Mouse (Mus musculus) forebrain, embryonic 11.5 days (tissue): ENCODE measurements around the gene Helq. TPM values are rescaled to one million over a fixed set of nuclear protein-coding genes. Genes with fewer than 3 reads are reported as not detected.
A peak's percentile ranks its signal among the peaks of the same experiment; 100 is the strongest.

Source experiments
- ATAC-seq: fragments of 200-750 bp; cut with Nextera tagmentation; replicated peaks from 2 replicates; pipeline ENCODE4 v1.8.0; 2017; ENCODE audit warnings: moderate TSS enrichment; ENCODE audit not compliant: low FRiP score
- DNase-seq: peaks from one replicate; pipeline ENCODE4 v3.0.0-alpha.2; 2017; ENCODE audit warnings: low spot score
- H3K27ac ChIP-seq: fragments of 300-500 bp; sonication (generic); 2 replicates; pipeline ENCODE4 v1.5.1; 2014; ENCODE audit warnings: low read depth, low read length
- H3K27me3 ChIP-seq: fragments of 300-500 bp; sonication (generic); 2 replicates; pipeline ENCODE4 v1.6.1; 2014; ENCODE audit warnings: mild to moderate bottlenecking, low read length, mixed read lengths; ENCODE audit not compliant: control insufficient read depth, insufficient read depth
- H3K36me3 ChIP-seq: fragments of 300-500 bp; sonication (generic); 2 replicates; pipeline ENCODE4 v1.6.1; 2014; ENCODE audit warnings: mild to moderate bottlenecking, low read length, moderate library complexity, mixed read lengths; ENCODE audit not compliant: control insufficient read depth, insufficient read depth
- H3K4me1 ChIP-seq: fragments of 300-500 bp; sonication (generic); replicated peaks from 2 replicates; pipeline ENCODE4 v1.6.1; 2014; ENCODE audit warnings: low read length, mixed read lengths; ENCODE audit not compliant: control insufficient read depth, insufficient read depth
- H3K4me2 ChIP-seq: fragments of 300-500 bp; sonication (generic); 2 replicates; pipeline ENCODE4 v1.6.1; 2014; ENCODE audit warnings: low read depth, mild to moderate bottlenecking, low read length, moderate library complexity, mixed read lengths; ENCODE audit not compliant: severe bottlenecking
- H3K4me3 ChIP-seq: fragments of 300-500 bp; sonication (generic); 2 replicates; pipeline ENCODE4 v1.5.1; 2014; ENCODE audit warnings: low read depth, low read length
- H3K9ac ChIP-seq: fragments of 300-500 bp; sonication (generic); 2 replicates; pipeline ENCODE4 v1.6.1; 2014; ENCODE audit warnings: low read length
- H3K9me3 ChIP-seq: fragments of 300-500 bp; sonication (generic); 2 replicates; pipeline ENCODE4 v1.6.1; 2016; ENCODE audit warnings: low read length, mixed read lengths; ENCODE audit not compliant: control insufficient read depth
- WGBS: fragments of 180-500 bp; shearing (Covaris S2); extraction: QIAGEN DNeasy Blood & Tissue Kit; methylation state at CpG from one replicate; pipeline ENCODE4 v1.1.7; 2014; 5-methylcytosine and 5-hydroxymethylcytosine counted together
- polyA plus RNA-seq: library from polyadenylated mRNA; unstranded; fragments of >200 nt; fragmentation: Nextera tagmentation; extraction: Ambion mirVana; gene quantifications from 2 replicates; pipeline ENCODE4 v1.2.1, GENCODE M21; 2014

Helq gene
- polyA plus RNA-seq, 1 experiment from 2014 or later = 34.8 TPM

GRCm38 (mm10) chr5:100771575-100771974 lies 26.8 kb downstream of the Helq start:
- H3K36me3 ChIP-seq = peaks cover 9% of the 10 kb centered on the region; the same call in 1 of the 2 replicates

DNA sequence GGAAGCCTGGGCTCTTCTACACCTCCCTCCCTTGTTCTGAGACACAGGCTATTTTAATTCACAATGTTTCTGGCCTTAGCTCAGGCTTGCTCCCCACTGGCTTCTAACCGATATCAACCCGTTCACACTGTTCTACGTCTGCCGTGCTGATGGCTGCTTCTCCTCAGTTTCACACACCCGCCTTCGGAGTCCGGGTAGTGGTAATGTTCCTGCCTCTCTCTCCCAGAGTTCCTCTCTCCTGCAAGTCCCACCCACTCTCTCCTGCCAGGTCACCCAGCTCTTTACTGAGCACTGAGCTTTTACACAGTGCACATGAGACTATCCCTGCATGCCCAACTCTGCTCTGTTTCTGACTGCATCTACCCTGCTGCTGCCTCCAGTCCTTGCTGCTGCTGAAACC lies 32.4 kb downstream of the Helq start:
- ATAC-seq = no peak
- H3K4me1 ChIP-seq = no peaks in the 10 kb centered on the region
- no peaks in the 10 kb centered on the region for H3K9me3 ChIP-seq
- no peak for DNase-seq
- H3K4me3 ChIP-seq = no peak overlapping the region
- no peak overlapping the region for H3K27ac ChIP-seq
- 92% methylated on average over 7 of the region's 7 CpGs for WGBS
- H3K27me3 ChIP-seq = no peaks in the 10 kb centered on the region
- no peak overlapping the region for H3K4me2 ChIP-seq
- peaks cover 5% of the 10 kb centered on the region for H3K36me3 ChIP-seq
- no peak overlapping the region for H3K9ac ChIP-seq

More at GRCm38 (mm10) chr5:100771575-100771974, 26.8 kb downstream of the Helq start:
- 96% methylated on average over 4 of the region's 4 CpGs for WGBS
- Histone ChIP-seq H3K4me3 (no peak overlapping the region), H3K27me3 (no peaks in the 10 kb centered on the region), H3K4me2 (no peak overlapping the region), H3K9me3 (no peaks in the 10 kb centered on the region), H3K9ac (no peak overlapping the region), H3K27ac (no peak overlapping the region), H3K4me1 (no peaks in the 10 kb centered on the region)
- DNase-seq = no peak
- no peak for ATAC-seq

DNA sequence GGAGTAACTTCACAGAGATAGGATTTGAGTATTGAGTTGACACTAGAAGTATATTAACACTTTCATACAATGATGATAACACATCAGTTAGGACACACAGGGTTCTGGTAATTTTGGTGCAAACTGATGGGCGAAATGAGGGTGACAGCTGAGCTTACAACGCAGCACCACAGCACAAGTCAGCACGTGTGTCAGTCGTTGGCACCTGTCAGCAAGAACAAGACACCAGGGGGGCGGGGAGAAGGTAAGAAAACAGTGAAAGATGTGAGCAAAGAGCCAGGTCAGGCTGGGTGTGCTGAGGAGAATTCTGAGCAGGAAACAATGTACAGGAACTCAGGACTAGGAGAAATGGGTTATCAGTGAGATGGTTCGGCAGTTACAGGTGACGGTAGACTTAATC lies 36.7 kb downstream of the Helq start:
- no peak for ATAC-seq
- Histone ChIP-seq H3K9ac (no peak overlapping the region), H3K4me1 (no peaks in the 10 kb centered on the region), H3K27me3 (no peaks in the 10 kb centered on the region), H3K27ac (no peak overlapping the region), H3K4me3 (no peak overlapping the region), H3K36me3 (no peaks in the 10 kb centered on the region; the same call in none of the 2 replicates), H3K4me2 (no peak overlapping the region), H3K9me3 (no peaks in the 10 kb centered on the region)
- 90% methylated on average over 7 of the region's 7 CpGs for WGBS
- DNase-seq = no peak

DNA sequence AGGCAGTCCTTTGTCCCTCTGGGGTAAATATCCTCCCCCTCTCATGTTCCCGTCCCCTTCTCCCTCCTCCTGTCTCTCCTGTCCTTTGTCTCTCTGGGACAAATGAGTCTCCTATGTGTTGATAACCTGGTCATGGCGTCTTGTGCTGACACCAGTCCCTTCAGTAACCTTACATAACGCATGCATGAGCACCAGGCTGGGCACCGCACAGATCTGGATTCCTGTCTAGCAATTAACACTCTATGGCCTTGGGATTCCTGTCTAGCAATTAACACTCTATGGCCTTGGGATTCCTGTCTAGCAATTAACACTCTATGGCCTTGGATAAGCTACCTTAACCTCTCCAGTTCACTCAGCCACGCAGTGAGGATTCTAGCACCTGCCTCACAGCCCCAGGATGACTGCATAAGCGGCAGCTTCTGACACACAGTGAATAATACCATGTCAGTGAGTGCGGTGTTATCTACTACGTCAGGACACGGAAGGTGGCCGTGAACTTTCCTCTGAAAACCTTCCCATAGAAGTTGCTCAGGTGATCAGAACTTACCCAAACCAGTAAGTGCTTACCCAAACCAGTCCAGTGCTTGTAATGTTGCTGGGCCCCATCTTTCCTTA lies 38.2 kb downstream of the Helq start:
- no peaks in the 10 kb centered on the region for H3K4me1 ChIP-seq
- H3K27me3 ChIP-seq = no peaks in the 10 kb centered on the region
- H3K27ac ChIP-seq = peak overlapping the region; percentile 18; the same call in 1 of the 2 replicates
- ATAC-seq (peak; percentile 60; the same call in 1 of the 2 replicates), DNase-seq (no peak)
- 87% methylated on average over 10 of the region's 10 CpGs for WGBS
- H3K9me3 ChIP-seq = no peaks in the 10 kb centered on the region
- H3K4me2 ChIP-seq = no peak overlapping the region
- no peak overlapping the region for H3K9ac ChIP-seq
- no peak overlapping the region for H3K4me3 ChIP-seq
- H3K36me3 ChIP-seq = no peaks in the 10 kb centered on the region; the same call in none of the 2 replicates

DNA sequence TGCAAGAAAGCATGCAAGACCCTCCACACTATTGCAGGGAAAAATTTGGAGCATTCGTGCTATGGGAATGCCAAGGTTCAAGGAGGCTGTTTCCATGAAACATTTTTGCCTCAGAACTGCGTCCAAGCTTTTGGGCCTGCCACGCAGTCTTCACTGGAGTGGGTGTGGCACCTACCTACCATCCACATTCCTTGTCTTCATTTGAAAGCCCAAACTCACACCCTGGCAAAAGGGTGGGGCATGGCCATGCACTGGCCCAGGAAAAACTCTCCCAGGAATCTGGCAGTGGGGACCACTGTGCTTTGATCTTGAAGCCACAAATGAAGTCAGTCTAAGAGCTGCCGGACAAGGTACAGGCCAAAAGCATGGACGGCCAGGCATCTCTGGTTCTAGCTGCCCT lies 40.3 kb downstream of the Helq start:
- H3K4me2 ChIP-seq = no peak overlapping the region
- H3K36me3 ChIP-seq = no peaks in the 10 kb centered on the region; the same call in 1 of the 2 replicates
- WGBS = 95% methylated on average over 5 of the region's 5 CpGs
- no peak overlapping the region for H3K9ac ChIP-seq
- H3K27me3 ChIP-seq = no peaks in the 10 kb centered on the region
- no peak overlapping the region for H3K27ac ChIP-seq
- H3K4me3 ChIP-seq = no peak overlapping the region
- DNase-seq (no peak), ATAC-seq (no peak)
- no peaks in the 10 kb centered on the region for H3K9me3 ChIP-seq
- no peaks in the 10 kb centered on the region for H3K4me1 ChIP-seq

DNA sequence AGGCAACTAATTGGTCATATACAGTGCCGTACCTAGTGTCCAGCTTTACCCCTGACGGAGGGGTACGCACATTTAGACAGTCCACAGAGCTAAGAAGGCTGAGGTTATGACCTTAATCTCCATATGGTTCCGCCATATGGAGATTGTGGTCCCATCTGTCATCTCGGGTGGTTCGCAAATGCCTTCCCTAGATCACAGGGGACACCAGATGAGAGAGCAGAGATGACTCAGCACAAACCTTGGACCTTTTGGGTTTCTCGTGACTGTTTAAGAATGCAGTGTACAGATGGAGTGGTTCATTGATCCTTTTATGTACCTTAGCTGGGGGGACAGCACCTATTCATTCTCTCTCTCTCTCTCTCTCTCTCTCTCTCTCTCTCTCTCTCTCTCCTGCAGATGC lies 45.0 kb downstream of the Helq start:
- WGBS = 74% methylated on average over 7 of the region's 7 CpGs
- no peak overlapping the region for H3K9ac ChIP-seq
- H3K36me3 ChIP-seq = no peaks in the 10 kb centered on the region
- H3K4me3 ChIP-seq = no peak overlapping the region
- no peaks in the 10 kb centered on the region for H3K9me3 ChIP-seq
- no peak overlapping the region for H3K4me2 ChIP-seq
- no peaks in the 10 kb centered on the region for H3K27me3 ChIP-seq
- H3K27ac ChIP-seq = no peak overlapping the region
- no peak for DNase-seq
- ATAC-seq = 0 out of 2 replicates have a peak, but pooled peaks have one; percentile 30
- H3K4me1 ChIP-seq = no peaks in the 10 kb centered on the region

- Histone ChIP-seq H3K4me2 (no peak overlapping the region), H3K27ac (no peak overlapping the region), H3K36me3 (no peaks in the 10 kb centered on the region), H3K27me3 (no peaks in the 10 kb centered on the region), H3K9ac (no peak overlapping the region), H3K9me3 (no peaks in the 10 kb centered on the region), H3K4me3 (no peak overlapping the region), H3K4me1 (no peaks in the 10 kb centered on the region)
- ATAC-seq (no peak), DNase-seq (no peak)
- WGBS = 68% methylated on average over 4 of the region's 4 CpGs
Measured at GRCm38 (mm10) chr5:100751655-100752054, 46.7 kb downstream of the Helq start.

- no peak for ATAC-seq
- H3K36me3 ChIP-seq = no peaks in the 10 kb centered on the region
- DNase-seq = no peak
- H3K4me1 ChIP-seq = no peaks in the 10 kb centered on the region
- H3K27me3 ChIP-seq = no peaks in the 10 kb centered on the region
- H3K9me3 ChIP-seq = no peaks in the 10 kb centered on the region
- no peak overlapping the region for H3K4me2 ChIP-seq
- no peak overlapping the region for H3K4me3 ChIP-seq
- 85% methylated on average over 10 of the region's 10 CpGs for WGBS
- no peak overlapping the region for H3K27ac ChIP-seq
- H3K9ac ChIP-seq = no peak overlapping the region
Measured at GRCm38 (mm10) chr5:100750617-100751255, 47.7 kb downstream of the Helq start.

DNA sequence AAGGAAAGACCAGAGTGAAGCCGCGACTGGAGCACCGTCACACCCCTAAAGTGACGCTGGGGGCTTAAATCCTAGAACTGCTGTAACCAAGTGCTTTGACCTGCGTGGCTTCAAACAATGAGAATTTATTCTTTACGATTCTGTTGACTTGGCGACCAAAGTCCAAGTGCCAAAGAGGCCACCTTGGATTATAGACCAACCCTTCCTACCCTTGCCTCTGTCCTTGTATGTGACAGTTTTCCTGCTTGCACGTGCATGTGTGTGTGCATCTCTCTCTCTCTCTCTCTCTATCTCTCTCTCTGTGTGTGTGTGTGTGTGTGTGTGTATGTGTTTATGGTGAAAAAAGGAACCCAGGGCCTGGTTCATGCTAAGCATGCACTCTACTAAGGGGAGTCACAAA lies 59.6 kb downstream of the Helq start:
- WGBS = 90% methylated on average over 8 of the region's 8 CpGs
- Histone ChIP-seq H3K9me3 (no peaks in the 10 kb centered on the region; the same call in 1 of the 2 replicates), H3K4me2 (no peak overlapping the region), H3K4me3 (no peak overlapping the region), H3K27ac (no peak overlapping the region), H3K9ac (no peak overlapping the region), H3K27me3 (no peaks in the 10 kb centered on the region), H3K4me1 (no peaks in the 10 kb centered on the region), H3K36me3 (no peaks in the 10 kb centered on the region)
- ATAC-seq (no peak), DNase-seq (no peak)
